Mouse (Mus musculus) heart, adult 2 months (tissue): ENCODE data around the gene Mrpl23.

Experiments
- CTCF ChIP-seq: fragments of 200-600 bp; IDR thresholded peaks from 2 replicates; pipeline ENCODE4 v1.8.1; 2022; ENCODE audit warnings: antibody characterized with exemption, mild to moderate bottlenecking, moderate library complexity
- POLR2A ChIP-seq: fragments of 200-500 bp; IDR thresholded peaks from 2 replicates; pipeline ENCODE4 v1.6.1; 2011; ENCODE audit warnings: mild to moderate bottlenecking, low read depth, low read length, control low read depth; ENCODE audit not compliant: insufficient read depth

- TF ChIP-seq CTCF = no peak
- TF ChIP-seq POLR2A = no peak
These were observed 23.6 kb downstream of the Mrpl23 start for GRCm38 (mm10) chr7:142556089-142556476.
